Mouse (Mus musculus) lung, embryonic 16.5 days (tissue): Measurements from ENCODE around the gene Krt39. TPM values are rescaled to one million over a fixed set of nuclear protein-coding genes. Genes with fewer than 3 reads are reported as not detected.

Experiments
- ATAC-seq: fragments of 200-750 bp; cut with Nextera tagmentation; 2 replicates; pipeline ENCODE4 v1.8.0; 2017; ENCODE audit warnings: low read depth, mild to moderate bottlenecking, moderate library complexity
- H3K27ac ChIP-seq: fragments of 300-500 bp; sonication (generic); 2 replicates; pipeline ENCODE4 v1.5.1; 2014; ENCODE audit warnings: mild to moderate bottlenecking, control low read depth, low read length
- H3K27me3 ChIP-seq: fragments of 300-500 bp; sonication (generic); 2 replicates; pipeline ENCODE4 v1.6.1; 2014; ENCODE audit warnings: low read depth, low read length, mixed read lengths; ENCODE audit not compliant: control insufficient read depth, insufficient read depth
- H3K36me3 ChIP-seq: fragments of 300-500 bp; sonication (generic); 2 replicates; pipeline ENCODE4 v1.6.1; 2014; ENCODE audit warnings: low read length; ENCODE audit not compliant: control insufficient read depth, insufficient read depth
- H3K4me1 ChIP-seq: fragments of 300-500 bp; sonication (generic); replicated peaks from 2 replicates; pipeline ENCODE4 v1.6.1; 2014; ENCODE audit warnings: low read length, mixed read lengths; ENCODE audit not compliant: control insufficient read depth, insufficient read depth
- H3K4me2 ChIP-seq: fragments of 300-500 bp; sonication (generic); 2 replicates; pipeline ENCODE4 v1.6.1; 2014; ENCODE audit warnings: low read depth, low read length, control low read depth
- H3K4me3 ChIP-seq: fragments of 300-500 bp; sonication (generic); 2 replicates; pipeline ENCODE4 v1.5.1; 2014; ENCODE audit warnings: mild to moderate bottlenecking, low read length, control low read depth
- H3K9ac ChIP-seq: fragments of 300-500 bp; sonication (generic); 2 replicates; pipeline ENCODE4 v1.6.1; 2014; ENCODE audit warnings: low read length, control low read depth
- H3K9me3 ChIP-seq: fragments of 300-500 bp; sonication (generic); 2 replicates; pipeline ENCODE4 v1.6.1; 2016; ENCODE audit warnings: low read length; ENCODE audit not compliant: control insufficient read depth
- WGBS: fragments of 180-500 bp; shearing (Covaris S2); extraction: QIAGEN DNeasy Blood & Tissue Kit; methylation state at CpG from one replicate; pipeline ENCODE4 v1.1.7; 2014; 5-methylcytosine and 5-hydroxymethylcytosine counted together
- polyA plus RNA-seq: library from polyadenylated mRNA; unstranded; fragments of >200 nt; fragmentation: Nextera tagmentation; extraction: Ambion mirVana; gene quantifications from 2 replicates; pipeline ENCODE4 v1.2.1, GENCODE M21; 2015

Krt39 gene
- polyA plus RNA-seq, 1 experiment from 2014 or later, result not detected

DNA sequence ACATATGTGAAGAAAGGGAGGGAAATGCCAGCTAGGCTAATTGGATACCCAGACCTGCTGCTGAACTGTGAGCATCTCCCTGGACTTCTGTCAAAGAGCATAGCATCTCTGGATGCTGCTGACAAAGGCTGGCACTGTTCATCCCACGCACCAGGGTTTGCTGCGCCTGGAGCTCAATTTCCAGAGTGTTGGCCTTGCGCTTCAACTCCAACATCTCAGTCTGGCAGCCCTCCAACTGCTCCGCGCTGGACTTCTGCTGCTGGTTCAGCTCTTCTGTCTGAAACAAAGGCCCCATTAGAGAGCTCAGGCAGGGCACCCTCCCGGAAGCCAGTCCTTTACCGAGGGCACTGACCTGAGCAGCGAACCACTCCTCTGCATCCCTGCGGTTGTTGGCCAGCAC lies 18.6 kb upstream of the Krt39 start:
- ATAC-seq, result no peak
- Histone ChIP-seq H3K27ac (no peak overlapping the region; the same call in 1 of the 2 replicates), H3K4me1 (no peaks in the 10 kb centered on the region), H3K4me2 (peak overlapping the region; percentile 4; the same call in 1 of the 2 replicates), H3K4me3 (no peak overlapping the region), H3K36me3 (no peaks in the 10 kb centered on the region), H3K27me3 (no peaks in the 10 kb centered on the region), H3K9me3 (no peaks in the 10 kb centered on the region), H3K9ac (no peak overlapping the region)
- 47% methylated on average over 9 of the region's 9 CpGs for WGBS

DNA sequence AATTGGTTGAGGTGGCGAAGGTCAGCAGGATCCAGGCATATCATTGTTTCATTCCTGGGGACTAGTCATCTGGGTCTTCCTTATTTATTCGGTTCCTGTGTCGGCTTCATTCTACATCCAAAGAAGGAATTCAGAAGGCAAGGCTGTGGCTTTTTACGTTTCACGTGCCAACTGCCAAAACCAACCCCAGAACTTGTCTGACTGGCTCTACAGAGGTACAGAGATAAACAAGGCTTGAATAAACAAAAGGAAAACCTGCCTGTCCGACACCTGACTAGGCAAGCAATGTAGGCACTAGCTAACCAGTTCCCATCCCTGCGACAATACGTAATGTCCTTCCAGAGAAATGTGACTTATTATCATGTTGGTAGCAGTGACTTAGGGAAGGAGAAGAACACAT lies 7.0 kb downstream of the Krt39 start:
- 0 out of 2 replicates have a peak, but pooled peaks have one; percentile 49 for ATAC-seq
- Histone ChIP-seq H3K27me3 (no peaks in the 10 kb centered on the region), H3K9me3 (no peaks in the 10 kb centered on the region), H3K4me2 (no peak overlapping the region), H3K4me1 (peaks cover 4% of the 10 kb centered on the region; the same call in 1 of the 2 replicates), H3K9ac (no peak overlapping the region), H3K36me3 (no peaks in the 10 kb centered on the region), H3K27ac (peak overlapping the region; percentile 68), H3K4me3 (no peak overlapping the region)
- WGBS, result 52% methylated on average over 8 of the region's 8 CpGs

- WGBS, result 74% methylated on average over 9 of the region's 9 CpGs
- Histone ChIP-seq H3K36me3 (no peaks in the 10 kb centered on the region), H3K9me3 (no peaks in the 10 kb centered on the region), H3K4me2 (no peak overlapping the region), H3K4me1 (no peaks in the 10 kb centered on the region), H3K27ac (no peak overlapping the region), H3K27me3 (no peaks in the 10 kb centered on the region), H3K9ac (no peak overlapping the region), H3K4me3 (no peak overlapping the region)
- ATAC-seq, result no peak
These were observed 20.9 kb downstream of the Krt39 start for GRCm38 (mm10) chr11:99500095-99500805.

DNA sequence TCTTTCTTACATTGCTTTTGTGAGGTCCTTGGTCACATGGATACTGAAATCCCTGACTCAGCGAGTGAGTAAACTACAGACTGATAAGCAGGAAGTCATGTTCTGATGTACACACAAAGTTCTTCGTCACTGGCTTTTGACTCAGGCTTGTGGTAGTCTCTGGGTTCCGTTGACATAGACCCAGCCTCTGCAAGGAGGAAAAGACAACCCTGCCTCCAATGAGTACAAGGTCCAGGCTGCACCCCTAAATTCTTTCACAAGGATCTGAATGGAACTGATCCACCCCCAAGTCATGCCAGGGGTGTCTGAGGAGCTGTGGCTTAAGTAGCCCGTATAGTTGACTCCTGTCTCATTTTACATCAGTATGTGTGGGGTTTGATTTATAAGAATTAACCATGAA lies 24.7 kb downstream of the Krt39 start:
- peaks cover 12% of the 10 kb centered on the region for H3K4me1 ChIP-seq
- H3K9ac ChIP-seq, result no peak overlapping the region
- H3K27me3 ChIP-seq, result no peaks in the 10 kb centered on the region
- no peak overlapping the region for H3K4me2 ChIP-seq
- no peak overlapping the region for H3K27ac ChIP-seq
- no peaks in the 10 kb centered on the region for H3K9me3 ChIP-seq
- H3K4me3 ChIP-seq, result no peak overlapping the region
- no peaks in the 10 kb centered on the region for H3K36me3 ChIP-seq
- WGBS, result 72% methylated on average over 4 of the region's 4 CpGs
- ATAC-seq, result no peak

GRCm38 (mm10) chr11:99494741-99495140 lies 26.4 kb downstream of the Krt39 start:
- no peak for ATAC-seq
- Histone ChIP-seq H3K9ac (no peak overlapping the region), H3K4me1 (peaks cover 20% of the 10 kb centered on the region), H3K4me3 (no peak overlapping the region), H3K27me3 (no peaks in the 10 kb centered on the region), H3K4me2 (no peak overlapping the region), H3K36me3 (no peaks in the 10 kb centered on the region), H3K9me3 (no peaks in the 10 kb centered on the region), H3K27ac (no peak overlapping the region)
- WGBS, result 85% methylated on average over 4 of the region's 4 CpGs

- Histone ChIP-seq H3K27ac (peak overlapping the region; percentile 65), H3K4me2 (no peak overlapping the region), H3K36me3 (no peaks in the 10 kb centered on the region), H3K4me3 (no peak overlapping the region), H3K9ac (no peak overlapping the region), H3K4me1 (peaks cover 22% of the 10 kb centered on the region), H3K27me3 (no peaks in the 10 kb centered on the region), H3K9me3 (no peaks in the 10 kb centered on the region)
- no peak for ATAC-seq
- WGBS, result 19% methylated on average over 5 of the region's 5 CpGs
These were observed 27.6 kb downstream of the Krt39 start for GRCm38 (mm10) chr11:99493574-99493850.

- Histone ChIP-seq H3K9ac (peak within 1 kb of the TSS; percentile 24; the same call in 1 of the 2 replicates), H3K4me2 (no peak within 1 kb of the TSS), H3K36me3 (no peaks in the 10 kb centered on the region), H3K4me3 (no peak within 1 kb of the TSS), H3K4me1 (peaks cover 22% of the 10 kb centered on the region), H3K27ac (peak within 1 kb of the TSS; percentile 65), H3K27me3 (no peaks in the 10 kb centered on the region), H3K9me3 (no peaks in the 10 kb centered on the region)
- 66% methylated on average over 22 of the region's 22 CpGs for WGBS
- ATAC-seq, result no peak
These were observed 28.2 kb downstream of the Krt39 start, which contains the start of gene Krt23 for GRCm38 (mm10) chr11:99492733-99493573. Gene Krt23 (minus strand): TSS chr11:99493137.

GRCm38 (mm10) chr11:99491040-99491439 lies 30.1 kb downstream of the Krt39 start:
- H3K4me2 ChIP-seq, result 0 out of 2 replicates have a peak overlapping the region, but pooled peaks have one; percentile 22

DNA sequence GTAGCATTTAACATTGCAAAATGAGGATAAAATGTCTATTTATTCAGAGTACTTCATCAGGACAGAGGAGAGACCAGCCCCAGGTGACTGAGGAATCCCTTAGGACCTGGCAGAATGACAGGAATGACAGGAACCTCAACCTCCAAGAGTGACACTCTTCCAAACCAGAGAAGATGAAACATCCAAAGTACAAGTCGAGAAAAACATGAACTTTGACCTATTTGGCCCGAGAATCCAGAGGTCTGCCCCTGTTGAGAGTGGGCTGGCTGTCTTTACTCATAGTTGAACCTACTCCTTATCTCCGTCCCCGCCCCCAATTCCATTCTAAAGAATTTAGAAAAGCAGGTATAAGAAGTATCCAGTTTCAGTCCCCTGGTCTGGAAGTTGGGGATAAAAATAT lies 30.5 kb downstream of the Krt39 start:
- H3K36me3 ChIP-seq, result no peaks in the 10 kb centered on the region
- no peak overlapping the region for H3K9ac ChIP-seq
- 25% methylated on average over 4 of the region's 4 CpGs for WGBS
- ATAC-seq, result no peak
- peak overlapping the region; percentile 90 for H3K27ac ChIP-seq
- H3K27me3 ChIP-seq, result no peaks in the 10 kb centered on the region
- no peaks in the 10 kb centered on the region for H3K9me3 ChIP-seq
- peaks cover 24% of the 10 kb centered on the region for H3K4me1 ChIP-seq
- H3K4me2 ChIP-seq, result no peak overlapping the region
- no peak overlapping the region for H3K4me3 ChIP-seq

More at GRCm38 (mm10) chr11:99491040-99491439, 30.1 kb downstream of the Krt39 start:
- no peaks in the 10 kb centered on the region for H3K36me3 ChIP-seq
- peak overlapping the region; percentile 74 for H3K27ac ChIP-seq
- 43% methylated on average over 8 of the region's 8 CpGs for WGBS
- no peak overlapping the region for H3K4me3 ChIP-seq
- peaks cover 24% of the 10 kb centered on the region for H3K4me1 ChIP-seq
- no peak overlapping the region for H3K9ac ChIP-seq
- no peaks in the 10 kb centered on the region for H3K27me3 ChIP-seq
- H3K9me3 ChIP-seq, result no peaks in the 10 kb centered on the region
- ATAC-seq, result no peak
